Mouse (Mus musculus) lung, adult 2 months (tissue): ENCODE data around the gene 2610528A11Rik. TPM values are rescaled to one million over a fixed set of nuclear protein-coding genes. Genes with fewer than 3 reads are reported as not detected.
"Not testable (repeated sequence)": the region's sequence is repeated elsewhere in the genome, so short reads cannot be mapped to it uniquely, and the experiment has no call there.

Experiments
- DNase-seq: peaks from one replicate; pipeline ENCODE4 v3.0.0; 2022
- H3K4me1 ChIP-seq: fragments of 200-500 bp; 2 replicates; pipeline ENCODE4 v1.6.1; 2011; ENCODE audit warnings: low read length; ENCODE audit not compliant: control insufficient read depth, insufficient read depth
- H3K4me3 ChIP-seq: fragments of 200-500 bp; replicated peaks from 2 replicates; pipeline ENCODE3; 2011; ENCODE audit warnings: low read depth, mild to moderate bottlenecking, control low read depth, low read length; ENCODE audit errors: extremely low read depth
- CTCF ChIP-seq: fragments of 200-500 bp; IDR thresholded peaks from 2 replicates; pipeline ENCODE4 v1.5.1; 2011; ENCODE audit warnings: mild to moderate bottlenecking, low read length, control low read depth; ENCODE audit not compliant: insufficient read depth
- POLR2A ChIP-seq: fragments of 200-500 bp; IDR thresholded peaks from 2 replicates; pipeline ENCODE4 v1.6.1; 2011; ENCODE audit warnings: low read depth, mild to moderate bottlenecking, control low read depth, low read length, borderline replicate concordance; ENCODE audit errors: extremely low read depth
- WGBS: fragments of 180-500 bp; shearing (Covaris S2); methylation state at CpG from one replicate; pipeline ENCODE4 v1.1.7; 2018; 5-methylcytosine and 5-hydroxymethylcytosine counted together
- polyA plus RNA-seq: library from polyadenylated mRNA; depleted of rRNA; stranded (reverse); fragments of >200 nt; gene quantifications from 2 replicates; pipeline ENCODE4 v1.2.3, GENCODE M21; 2012; rRNA removed

Gene 2610528A11Rik
- 2.4 and 9.5 TPM in 2 replicates for polyA plus RNA-seq

DNA sequence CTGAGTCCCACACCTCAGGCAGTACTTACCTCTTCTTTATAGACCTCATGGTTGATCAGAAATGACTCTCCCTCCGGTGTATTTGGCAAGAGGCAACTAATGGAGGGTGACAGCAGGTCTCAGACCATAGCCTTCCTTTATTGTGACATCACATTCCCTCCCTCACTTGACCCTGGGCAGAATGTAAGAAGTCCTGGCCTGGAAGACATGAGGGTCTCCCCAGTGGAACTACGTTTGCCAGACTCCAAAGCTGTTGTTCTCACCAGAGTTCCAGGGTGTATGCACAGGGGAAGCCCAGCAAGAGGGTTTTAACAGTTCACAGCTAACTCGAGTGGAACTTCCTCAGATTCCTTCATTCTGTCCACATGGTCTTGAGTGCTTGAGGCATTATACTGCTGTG is at the start of gene 2610528A11Rik:
Gene 2610528A11Rik (minus strand): TSS at position 101 of the 400 bp plus-strand sequence.
- no peaks in the 10 kb centered on the region for H3K4me1 ChIP-seq
- no peak within 1 kb of the TSS for H3K4me3 ChIP-seq
- DNase-seq, result no peak
- 53% methylated on average over 3 of the region's 3 CpGs for WGBS
- TF ChIP-seq POLR2A, result no peak
- no peak for TF ChIP-seq CTCF

DNA sequence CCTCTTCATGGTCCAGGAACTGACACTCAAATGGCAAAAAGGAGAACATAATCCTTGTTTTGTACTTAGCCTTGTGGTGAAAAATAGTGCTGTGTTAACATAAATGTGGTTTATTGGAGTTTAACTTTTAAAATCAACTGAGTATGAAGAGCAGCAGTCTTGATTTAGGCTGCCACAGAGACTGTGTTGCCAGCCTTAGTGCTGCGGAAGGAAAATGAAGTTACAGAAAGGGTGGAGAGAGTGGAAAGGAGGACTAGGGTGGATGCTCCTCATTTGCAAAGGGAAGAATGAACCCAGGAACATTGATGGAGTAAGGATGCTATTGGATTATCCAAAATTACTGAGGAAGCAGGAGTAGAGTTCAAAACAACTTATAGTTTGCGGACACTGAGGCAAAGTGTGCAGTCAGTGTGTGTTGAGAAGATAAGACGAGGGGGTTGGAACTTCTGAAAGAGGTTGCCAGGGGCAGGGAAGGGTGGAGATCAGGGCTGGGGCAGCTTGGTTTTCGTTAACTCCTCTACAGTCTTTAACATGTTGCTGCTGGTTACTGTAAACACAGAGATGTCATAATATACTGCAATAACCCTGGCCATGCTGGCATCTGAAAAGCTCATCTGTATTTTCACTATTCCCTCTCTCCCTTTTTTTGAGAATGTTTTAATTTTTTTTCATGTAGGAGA is 49.6 kb upstream of the 2610528A11Rik start:
- WGBS, result 74% methylated on average over 4 of the region's 4 CpGs
- TF ChIP-seq POLR2A (no peak), CTCF (no peak)
- H3K4me1 ChIP-seq, result no peaks in the 10 kb centered on the region; the same call in 1 of the 2 replicates

DNA sequence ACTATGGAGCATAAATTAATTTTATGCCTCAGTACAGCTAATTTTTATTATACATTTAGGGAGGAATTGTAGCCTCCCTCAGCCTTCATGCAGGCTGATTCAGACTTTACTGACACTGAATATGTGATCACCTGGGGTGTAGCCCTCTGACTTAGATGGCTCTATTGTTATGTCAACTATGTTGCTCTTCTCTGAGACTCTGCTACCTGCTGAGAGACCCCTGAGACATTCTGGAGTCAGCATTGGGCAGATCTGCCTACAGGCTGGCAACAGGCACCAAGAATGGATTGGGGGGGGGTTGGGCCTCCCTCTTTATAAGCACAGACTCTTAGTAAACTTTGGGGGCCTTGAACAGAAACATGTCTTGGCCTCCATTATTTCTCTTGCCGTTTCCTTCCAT is 40.6 kb upstream of the 2610528A11Rik start:
- WGBS, result 87% methylated on average over 1 of the region's 1 CpGs
- no peak for TF ChIP-seq POLR2A
- TF ChIP-seq CTCF, result no peak
- no peak overlapping the region for H3K4me3 ChIP-seq
- no peak for DNase-seq
- no peaks in the 10 kb centered on the region for H3K4me1 ChIP-seq

More for the DNA sequence above, 49.6 kb upstream of the 2610528A11Rik start:
- no peak overlapping the region for H3K4me3 ChIP-seq
- no peak for DNase-seq

DNA sequence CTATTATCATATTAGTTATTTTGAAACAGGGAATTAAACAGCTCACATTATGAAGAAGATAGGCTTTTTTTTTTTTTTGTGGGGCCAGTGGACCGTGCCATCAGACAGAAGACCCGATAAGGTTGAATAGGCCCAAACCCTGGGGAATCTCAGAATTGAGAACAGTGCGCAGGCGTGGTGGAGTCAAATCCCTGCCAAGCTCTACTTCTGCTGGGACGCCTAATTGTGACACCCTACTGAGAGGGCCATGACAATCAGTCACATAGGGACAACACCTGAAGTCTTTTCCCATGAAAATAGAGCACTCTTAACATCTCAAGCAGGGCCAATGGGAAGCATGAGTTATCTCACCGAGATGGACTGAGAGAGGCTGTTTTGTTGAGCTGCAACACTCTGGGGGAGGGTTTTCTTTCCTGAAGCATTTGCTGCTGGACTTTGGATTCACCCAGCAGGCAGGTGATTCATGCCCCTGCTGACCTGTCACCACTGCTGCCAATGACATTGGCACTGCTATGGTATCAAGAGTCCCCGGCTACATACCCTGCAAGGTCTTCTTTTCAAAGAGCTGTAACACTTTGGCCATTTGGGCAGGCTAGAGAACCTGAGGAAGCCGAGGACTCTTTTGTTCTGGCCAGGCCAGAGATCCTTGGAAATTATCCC is 25.4 kb upstream of the 2610528A11Rik start:
- H3K4me3 ChIP-seq, result no peak overlapping the region
- DNase-seq, result no peak
- H3K4me1 ChIP-seq, result no peaks in the 10 kb centered on the region; the same call in 1 of the 2 replicates
- WGBS, result 78% methylated on average over 8 of the region's 8 CpGs
- TF ChIP-seq CTCF (no peak), POLR2A (no peak)

DNA sequence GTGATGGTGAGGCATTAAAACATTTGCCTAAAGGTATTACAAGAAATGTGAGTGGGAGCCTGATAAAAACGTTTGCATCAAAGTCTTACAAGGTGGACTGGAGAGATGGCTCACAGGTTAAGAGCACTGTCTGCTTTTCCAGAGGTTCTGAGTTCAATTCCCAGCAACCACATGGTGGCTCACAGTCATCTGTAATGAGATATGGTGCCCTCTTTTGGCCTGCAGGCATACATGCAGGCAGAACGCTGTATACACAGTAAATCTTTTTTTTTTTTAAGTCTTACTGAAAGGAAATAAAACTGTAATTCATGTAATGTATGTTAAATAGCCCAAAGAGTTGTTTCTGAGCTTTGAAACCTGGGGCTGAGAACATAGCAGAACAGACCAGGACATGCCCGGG is 23.8 kb upstream of the 2610528A11Rik start:
- H3K4me3 ChIP-seq, H3K4me1 ChIP-seq, DNase-seq: not testable (repeated sequence)
- 81% methylated on average over 3 of the region's 3 CpGs for WGBS

DNA sequence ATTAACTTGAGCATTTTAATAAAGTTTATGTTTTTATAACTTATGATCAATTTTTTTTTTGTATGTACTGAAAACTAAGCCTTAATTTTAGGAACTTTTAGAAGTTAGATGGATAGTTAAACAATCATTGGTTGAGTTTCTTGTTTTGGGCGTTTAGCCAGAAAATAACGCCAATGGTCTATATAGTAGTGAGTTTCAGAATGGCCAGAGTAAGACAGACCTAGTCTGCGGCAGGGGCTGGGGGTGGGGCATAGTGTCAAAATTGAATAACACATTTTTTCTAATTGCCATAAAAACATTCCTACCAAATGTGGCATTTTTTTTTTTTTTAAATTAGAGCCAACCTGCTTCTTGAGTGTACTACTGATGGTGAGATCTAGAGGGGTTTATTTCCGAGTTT is 22.3 kb upstream of the 2610528A11Rik start:
- no peak overlapping the region for H3K4me3 ChIP-seq
- no peak for DNase-seq
- TF ChIP-seq CTCF (no peak), POLR2A (no peak)
- WGBS, result 76% methylated on average over 4 of the region's 4 CpGs
- no peaks in the 10 kb centered on the region; the same call in none of the 2 replicates for H3K4me1 ChIP-seq

DNA sequence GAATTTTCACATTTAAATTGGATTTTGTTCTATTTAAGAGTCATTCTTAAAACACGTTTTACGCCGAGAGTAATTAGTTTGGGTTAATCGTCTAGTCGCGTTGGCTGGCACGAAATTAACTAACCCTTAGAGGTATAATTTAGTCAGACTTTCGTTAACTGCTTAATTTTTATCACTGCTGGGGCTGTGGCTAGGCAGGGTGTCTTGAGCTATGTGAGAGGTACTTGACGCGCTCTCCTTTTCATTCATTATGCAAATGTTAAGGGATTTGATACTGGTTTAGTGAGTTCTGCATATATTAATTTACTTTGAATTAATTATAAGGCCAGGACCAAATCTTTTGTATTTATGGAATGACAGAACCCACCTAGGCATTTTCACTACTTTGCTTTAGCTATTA is 21.8 kb upstream of the 2610528A11Rik start:
- no peaks in the 10 kb centered on the region; the same call in none of the 2 replicates for H3K4me1 ChIP-seq
- 4% methylated on average over 10 of the region's 10 CpGs for WGBS
- TF ChIP-seq POLR2A (no peak), CTCF (no peak)
- peak overlapping the region; percentile 92 for H3K4me3 ChIP-seq
- no peak for DNase-seq

DNA sequence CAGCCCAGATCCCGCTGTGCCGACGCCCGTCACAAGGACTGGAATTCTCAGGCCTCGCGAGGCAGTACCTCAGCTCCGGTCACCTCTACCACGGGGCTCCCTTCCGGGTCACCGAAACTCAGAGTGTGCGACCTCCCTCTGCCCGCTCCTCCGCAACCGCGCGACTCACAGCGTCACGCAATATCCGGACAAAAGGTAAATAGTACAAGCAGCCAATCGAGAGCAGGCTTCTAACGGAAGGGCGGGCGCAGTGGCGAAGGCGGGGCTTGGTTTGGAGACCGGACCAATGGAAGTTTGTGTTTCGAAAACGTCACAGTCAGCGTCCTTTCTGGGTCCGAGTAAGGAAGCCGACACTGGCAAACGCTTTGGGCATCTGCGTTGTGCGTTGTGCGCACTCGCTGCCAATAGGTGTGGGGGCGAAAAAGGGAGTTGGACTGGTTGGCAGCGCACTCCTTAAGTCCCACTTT is 21.3 kb upstream of the 2610528A11Rik start, which contains the start of gene Ghitm:
Gene Ghitm (minus strand): TSS at position 146 of the 467 bp plus-strand sequence.
- no peaks in the 10 kb centered on the region; the same call in none of the 2 replicates for H3K4me1 ChIP-seq
- WGBS, result under 1% methylated on average over 38 of the region's 38 CpGs
- DNase-seq, result peak; percentile 96
- TF ChIP-seq CTCF (no peak), POLR2A (peak; percentile 82)
- peak within 1 kb of the TSS; percentile 92 for H3K4me3 ChIP-seq

DNA sequence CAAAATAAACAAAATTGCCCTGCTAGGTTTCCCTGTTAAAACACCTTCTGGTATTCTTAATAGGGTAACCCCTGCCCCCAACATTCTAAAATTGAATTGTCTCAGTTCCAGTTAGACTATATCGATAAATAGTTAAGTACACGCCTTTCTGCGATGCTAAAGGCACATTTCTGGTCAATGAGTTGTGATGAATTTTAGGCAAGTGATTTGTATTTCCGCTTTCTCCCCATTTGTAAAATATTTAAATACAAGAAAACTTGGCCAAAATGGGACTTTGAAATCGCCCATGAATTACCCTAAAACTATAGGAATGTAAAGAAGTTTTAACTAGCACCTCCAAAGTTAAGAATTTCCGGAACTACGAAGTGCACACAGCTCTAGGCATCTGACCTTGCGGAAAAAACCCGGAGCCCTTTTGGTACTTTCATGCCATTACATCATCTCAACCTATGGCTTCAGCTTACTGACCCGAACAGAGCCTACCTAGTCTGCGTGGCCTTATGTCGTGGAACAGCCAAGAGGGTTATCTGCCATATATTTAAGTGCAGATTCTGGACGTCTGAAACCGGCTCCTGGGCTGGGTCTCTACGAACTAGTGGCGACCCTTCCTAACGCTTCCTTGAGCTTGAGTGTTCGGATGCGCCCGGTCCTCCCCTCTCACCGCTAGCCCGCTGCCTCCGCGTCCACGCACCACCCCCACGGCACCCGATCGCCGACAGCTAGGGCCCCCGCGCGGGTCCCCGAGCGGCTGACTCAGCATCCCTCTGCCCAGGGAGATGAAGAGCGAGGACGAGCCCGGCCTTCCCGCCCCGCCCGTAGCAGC is 20.7 kb upstream of the 2610528A11Rik start:
- no peak for DNase-seq
- WGBS, result under 1% methylated on average over 40 of the region's 40 CpGs
- TF ChIP-seq POLR2A (no peak), CTCF (no peak)

More for the DNA sequence above, 20.7 kb upstream of the 2610528A11Rik start:
- H3K4me3 ChIP-seq, result peak overlapping the region; percentile 80
- H3K4me1 ChIP-seq, result no peaks in the 10 kb centered on the region; the same call in none of the 2 replicates
